Mouse (Mus musculus) cerebellum, postnatal 36 days (tissue): Measurements from ENCODE around the gene Sh2b2.
"Not testable (repeated sequence)": the region's sequence is repeated elsewhere in the genome, so short reads cannot be mapped to it uniquely, and the experiment has no call there.

Source experiments
- DNase-seq, 2 experiments: peaks; one replicate each; pipeline ENCODE4 v3.0.0; 2021 to 2022; ENCODE audit warnings: mixed read lengths in 2 of 2

Gene Sh2b2

DNA sequence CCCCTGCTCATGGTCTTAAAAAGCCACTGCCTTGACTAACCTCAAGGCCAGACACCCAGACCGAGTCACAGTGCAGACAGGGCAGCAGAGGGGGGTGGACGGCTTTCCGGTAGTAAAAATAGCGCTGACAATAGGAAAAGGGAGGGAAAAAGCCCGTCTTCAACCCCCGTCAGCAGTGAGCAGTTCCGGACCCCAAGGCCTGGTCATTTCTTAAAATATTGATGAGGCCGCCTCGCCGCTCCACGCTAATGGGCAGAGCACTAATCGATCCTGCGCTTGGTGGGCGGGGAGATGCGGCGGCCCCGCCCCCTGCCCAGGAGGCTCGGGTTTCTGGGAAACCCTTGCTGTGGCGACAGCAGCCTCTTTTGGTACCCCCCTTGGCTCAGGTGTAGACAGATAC lies 8.7 kb downstream of the Sh2b2 start:
- DNase-seq = no peak

DNA sequence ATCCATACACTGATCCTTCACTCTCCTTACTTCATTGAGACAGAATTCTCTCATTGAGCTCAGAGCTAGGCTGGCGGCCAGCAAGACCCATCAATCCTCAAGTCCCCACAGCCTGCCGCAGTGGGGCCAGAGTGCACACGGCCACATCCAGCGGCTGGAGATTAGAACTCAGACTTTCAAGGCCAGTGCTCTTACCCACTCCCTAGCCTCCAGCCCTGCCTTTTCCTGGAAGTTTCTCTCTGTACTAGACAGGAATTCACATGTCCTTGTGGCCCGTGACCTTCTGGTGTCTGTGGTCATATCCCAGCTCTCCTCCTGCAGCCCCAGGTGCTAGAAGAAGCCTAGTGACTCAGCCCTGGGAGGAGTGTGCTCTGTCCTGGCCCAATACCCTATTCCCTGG lies 9.7 kb downstream of the Sh2b2 start:
- no peak for DNase-seq

DNA sequence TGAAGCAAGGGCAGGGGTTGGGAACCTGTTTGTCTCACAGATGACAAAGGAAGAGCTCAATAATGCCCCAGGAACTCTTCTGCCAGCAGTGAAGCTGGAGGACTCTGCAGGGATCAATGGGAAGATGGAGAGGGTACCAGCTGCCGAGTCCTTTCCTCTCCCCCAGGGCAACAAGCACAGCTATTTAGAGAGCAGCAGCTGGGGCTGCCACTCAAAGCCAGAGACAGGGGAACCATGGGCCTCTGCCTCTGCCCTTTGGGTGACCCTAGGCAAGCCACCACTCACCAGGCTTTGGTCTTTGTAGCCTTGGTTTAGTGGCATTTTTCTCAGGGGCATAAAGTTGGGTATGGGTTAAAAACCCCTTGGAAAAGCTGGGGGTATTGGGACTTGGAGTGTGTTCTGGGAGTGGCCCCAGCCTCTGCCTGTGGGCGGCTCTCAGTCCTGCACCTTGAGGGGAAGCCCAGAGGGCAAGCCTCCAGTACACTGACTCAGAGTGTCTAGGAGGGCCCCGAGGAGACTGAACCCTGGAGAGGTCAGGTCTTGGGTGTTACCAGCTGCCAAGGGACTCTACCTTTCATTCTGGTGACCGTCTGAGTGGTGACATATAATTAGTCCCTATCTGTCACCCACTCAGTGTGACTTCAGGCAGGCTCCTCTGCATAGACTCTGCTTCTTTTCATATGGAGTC lies 15.9 kb downstream of the Sh2b2 start:
- no peak for DNase-seq

DNA sequence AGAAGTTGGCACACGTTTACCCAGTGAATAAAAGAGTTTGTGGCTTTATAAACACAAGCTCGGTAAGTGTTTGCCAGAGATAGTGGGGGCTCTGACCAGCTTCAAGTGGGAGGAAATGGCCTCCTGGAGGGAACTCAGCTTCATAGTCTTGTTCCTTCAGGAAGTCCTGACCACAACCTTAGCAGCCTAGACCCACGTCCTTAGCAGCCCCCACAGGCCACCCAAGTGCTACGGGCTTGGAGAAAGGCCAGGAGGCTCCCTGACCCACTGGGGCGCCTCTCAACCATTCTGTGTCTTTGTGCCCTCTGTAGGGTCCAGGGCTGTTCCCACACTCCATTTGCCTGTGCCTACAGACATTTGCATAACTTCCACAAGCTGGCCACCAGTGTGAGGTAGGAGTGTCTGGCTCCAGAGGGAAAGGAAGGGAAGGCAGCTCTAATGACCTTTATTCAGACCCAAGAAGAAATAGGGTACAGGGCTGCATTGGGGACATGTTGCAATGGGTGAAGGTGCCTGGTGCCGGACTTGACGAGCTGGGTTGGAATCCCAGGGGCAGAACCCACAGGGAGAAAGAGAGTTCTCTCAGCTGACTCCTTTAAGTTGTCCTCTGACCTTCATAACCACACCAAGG lies 20.0 kb downstream of the Sh2b2 start:
- no peak for DNase-seq

DNA sequence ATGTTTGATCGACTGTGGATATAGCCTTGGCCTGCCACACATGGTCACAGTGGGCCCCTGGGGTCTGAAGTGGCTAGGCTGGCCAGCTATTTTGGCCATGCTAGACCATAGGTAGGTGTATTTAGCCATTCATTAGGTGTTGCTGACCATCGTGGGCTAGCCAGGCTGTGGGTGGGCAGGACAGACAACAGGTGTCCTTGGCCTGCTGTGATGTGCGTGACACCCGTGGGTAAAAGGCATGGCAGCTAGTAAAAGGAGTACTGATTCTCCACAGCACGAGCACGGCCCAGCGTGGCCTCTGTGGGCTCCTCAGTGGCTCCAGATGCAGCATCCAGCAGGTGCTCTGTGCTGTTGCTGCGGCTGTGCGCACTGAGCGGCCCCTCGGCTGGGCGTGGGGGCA lies 27.8 kb downstream of the Sh2b2 start:
- no peak for DNase-seq

DNA sequence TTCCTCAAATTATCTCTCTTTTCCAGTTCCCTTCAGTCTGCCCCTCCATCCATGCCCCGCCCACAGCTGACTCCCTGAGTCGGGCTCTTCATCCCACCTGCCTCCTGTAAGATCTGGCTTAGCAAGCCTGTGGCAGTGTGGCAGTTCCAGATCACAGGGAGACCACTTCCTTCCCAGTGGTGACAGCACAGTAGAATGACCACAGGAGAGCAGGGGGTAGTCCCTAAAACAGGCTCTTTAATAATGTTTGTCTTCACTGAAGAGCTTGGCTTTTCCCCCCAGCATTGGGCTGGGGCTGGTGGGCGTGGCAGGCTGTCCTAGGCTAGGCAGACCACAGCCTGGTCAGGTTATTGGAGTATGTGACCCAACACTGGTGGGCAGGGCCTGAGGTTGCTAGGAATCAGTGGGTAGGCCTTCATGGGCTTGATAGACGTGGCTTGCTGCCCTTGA lies 28.4 kb downstream of the Sh2b2 start:
- no peak for DNase-seq

DNA sequence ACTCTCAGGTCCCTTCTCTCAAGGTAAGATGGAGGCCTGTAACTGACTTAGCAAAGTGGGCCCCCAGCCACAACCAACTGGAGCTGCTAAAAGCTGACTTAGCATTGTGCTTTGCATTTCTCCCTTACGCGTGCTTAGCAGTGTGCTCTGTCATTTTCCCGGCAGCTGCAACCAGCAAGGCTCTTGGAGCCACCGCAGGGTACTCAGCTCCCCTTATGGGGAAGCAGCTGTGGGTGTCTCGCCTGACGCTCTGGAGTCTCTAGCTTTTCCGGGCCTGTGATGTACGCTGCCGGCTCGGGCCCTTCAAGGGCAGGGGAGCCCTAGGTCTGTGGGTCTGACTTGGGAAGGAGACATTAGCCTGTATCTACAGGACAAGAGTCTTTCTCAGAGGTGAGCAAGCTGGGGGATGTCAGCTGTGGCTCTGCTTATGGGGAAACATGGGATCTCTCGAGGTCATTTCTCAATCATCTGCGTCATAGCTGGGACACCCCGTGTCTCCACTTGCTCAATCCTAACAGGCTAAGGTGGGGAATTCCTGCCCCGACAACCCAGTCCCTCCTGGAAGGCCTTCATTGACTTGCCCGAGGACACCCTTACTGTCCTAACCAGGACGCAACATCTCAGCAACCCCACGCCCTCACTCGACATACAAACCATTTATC lies 29.2 kb downstream of the Sh2b2 start:
- no peak for DNase-seq

DNA sequence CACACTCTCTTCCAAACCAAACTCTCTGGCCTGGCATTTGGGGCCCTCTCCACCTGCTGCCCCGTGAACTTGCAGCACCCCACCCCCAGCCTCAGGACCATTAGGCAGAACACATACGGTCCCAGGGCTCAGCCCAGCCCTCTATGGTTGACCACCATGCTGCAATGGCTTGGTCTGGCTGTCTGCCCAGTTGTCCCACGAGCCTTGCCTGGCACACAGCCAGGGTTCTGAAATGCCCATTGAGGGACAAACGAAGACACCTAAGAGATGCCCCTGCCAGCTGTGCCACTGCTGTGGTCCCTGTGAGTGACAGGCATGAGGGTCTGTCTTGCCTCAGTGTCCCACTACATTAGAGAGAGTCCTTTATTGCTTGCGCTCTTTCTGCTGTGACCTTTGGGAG lies 30.4 kb downstream of the Sh2b2 start:
- no peak for DNase-seq

DNA sequence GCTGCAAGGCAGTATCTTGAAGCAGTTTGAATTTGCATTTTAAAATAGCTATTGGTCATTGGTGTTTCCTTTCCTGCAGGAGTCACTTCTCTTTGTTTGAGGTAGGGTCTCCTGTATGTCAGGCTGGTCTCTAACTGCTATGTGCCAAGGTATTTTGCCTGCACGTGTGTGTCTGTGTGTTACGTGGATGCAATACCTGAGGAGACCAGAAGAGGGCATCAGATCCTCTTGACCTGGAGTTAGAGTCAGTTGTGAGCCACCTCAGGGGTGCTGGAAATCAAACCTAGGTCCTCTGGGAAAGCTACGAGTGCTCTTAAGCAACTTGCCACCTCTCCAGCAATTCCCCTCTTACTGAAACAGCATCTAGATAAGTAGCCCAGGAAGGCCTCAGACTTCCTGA lies 31.1 kb downstream of the Sh2b2 start:
- no peak for DNase-seq

DNA sequence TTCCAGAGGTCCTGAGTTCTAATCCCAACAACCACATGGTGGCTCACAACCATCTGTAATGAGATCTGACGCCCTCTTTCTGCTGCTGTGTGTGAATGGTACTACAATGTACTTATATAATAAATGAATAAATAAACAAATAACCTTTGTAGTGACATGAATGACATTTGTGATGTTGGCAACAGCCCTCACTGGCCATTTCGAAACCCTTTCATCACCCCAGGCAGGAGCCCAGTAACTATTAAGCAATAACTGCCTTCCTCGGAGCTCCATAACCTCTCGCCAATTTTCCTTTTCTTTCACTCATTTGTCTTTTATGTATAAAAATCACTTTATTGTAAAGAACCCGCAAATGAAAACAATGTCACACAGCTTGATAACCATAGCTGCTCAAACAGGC lies 32.6 kb downstream of the Sh2b2 start:
- DNase-seq = no peak

DNA sequence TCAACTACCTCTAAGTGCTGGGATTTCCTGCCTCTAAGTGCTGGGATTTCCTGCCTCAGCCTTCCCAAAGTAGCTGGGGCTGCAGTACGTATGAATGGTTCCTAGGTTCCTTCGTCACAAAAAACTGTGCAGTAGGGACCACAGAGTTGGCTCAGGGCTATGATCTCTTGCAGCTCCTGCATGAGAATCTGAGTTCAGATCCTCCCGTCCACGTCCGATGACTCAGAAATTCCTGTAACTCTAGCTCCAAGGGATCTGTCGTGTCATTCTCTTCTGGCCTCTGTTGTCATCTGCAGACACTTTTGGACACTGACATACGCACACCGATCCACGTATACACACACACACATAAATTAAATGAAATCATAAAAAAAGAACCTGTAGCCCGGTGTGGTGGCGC lies 33.6 kb downstream of the Sh2b2 start:
- DNase-seq = no peak

DNA sequence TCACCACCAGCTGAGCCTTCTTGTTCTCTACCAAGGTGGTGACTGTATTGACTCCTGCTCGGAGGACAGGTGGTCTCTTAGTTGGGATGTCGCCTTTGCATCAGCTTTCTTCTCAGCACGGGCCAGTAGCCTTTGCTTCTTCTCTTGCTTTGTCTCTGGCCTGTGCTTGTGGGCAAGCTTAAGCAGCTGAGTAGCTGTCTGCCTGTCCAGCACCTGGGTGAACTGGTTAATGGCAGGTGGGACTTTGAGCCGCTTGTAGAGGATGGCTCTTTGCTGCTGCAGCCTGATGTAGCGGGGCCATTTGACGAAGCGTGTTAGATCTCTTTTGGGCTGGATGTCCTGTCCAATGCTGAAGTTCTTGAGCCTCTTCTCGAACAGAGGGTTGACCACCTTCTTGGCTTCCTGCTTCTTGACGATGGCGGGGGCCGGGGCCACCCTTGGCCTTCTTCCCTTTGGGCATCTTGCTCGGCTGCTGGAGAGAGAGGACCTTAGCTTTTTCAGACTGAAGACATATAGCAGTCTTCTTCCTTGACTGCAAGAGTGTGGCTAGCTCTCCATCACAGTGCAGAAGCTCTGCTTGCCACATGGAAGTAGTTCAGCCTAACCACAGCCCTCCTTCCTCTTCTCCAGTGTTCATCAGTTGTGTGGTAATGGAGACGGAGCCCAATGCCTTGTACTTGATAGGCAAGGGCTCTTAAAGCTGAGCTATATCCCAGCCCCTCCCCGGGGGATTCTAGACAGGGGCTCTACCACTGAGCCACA lies 34.8 kb downstream of the Sh2b2 start:
- not testable (repeated sequence) for DNase-seq

DNA sequence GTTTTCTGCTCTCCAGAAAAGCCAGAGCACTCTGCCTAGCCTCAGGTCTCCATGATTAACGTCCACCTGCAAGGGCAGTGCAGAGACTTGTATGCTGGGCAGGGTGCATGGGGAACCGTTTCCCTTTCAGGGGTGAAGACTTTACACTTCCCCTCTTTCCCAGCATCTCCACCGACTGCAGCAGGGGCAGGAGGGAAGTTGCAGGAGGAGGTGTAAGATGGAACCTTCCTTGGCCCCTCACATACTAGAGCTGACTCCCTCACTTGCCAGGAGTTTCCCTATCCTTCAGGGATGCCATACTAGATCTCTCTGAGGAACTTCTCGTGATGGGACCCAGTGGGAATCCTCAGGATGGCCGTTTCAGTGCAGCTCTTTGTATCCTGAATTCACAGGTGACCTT lies 35.8 kb downstream of the Sh2b2 start:
- DNase-seq = no peak

DNA sequence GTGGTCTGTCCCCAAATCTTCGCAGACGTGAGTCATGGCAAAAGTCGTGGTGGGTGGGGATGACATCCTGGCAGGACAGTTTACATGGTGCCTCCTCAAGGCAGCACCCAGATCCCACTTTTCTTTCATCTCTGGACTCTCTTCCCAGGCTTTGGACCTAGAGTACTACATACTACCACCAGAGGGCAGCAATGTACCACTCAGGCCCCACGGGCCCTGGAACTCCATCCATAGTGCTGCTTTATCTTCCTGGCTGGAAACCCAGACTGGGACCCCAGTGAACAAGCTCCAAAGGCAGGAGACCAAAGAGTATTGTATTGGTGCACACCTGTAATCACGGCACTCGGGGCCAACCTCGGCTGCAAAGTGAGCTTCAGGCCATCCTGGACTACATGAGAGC lies 44.5 kb downstream of the Sh2b2 start:
- peak; percentile 65 to 72 for DNase-seq

DNA sequence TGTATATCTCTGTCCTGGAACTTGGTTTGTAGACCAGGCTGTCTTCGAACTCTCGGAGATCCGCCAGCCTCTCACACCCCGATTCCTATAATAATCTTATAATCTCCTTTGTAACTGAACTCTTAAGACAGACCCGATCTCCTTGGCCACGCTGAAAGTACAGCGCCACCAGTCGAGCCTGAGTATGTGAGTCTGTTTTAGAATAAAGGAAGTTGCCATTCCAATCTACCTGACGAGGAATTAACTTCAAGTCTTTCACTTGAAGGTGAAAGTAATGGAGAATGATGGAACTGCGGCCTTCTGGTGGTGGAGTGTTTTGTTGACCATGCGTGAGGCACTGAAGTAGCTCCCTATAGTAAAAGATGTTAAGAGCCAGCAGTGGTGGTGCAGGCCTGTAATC lies 46.8 kb downstream of the Sh2b2 start:
- peak in 1 of 2 experiments; percentile 9 for DNase-seq

DNA sequence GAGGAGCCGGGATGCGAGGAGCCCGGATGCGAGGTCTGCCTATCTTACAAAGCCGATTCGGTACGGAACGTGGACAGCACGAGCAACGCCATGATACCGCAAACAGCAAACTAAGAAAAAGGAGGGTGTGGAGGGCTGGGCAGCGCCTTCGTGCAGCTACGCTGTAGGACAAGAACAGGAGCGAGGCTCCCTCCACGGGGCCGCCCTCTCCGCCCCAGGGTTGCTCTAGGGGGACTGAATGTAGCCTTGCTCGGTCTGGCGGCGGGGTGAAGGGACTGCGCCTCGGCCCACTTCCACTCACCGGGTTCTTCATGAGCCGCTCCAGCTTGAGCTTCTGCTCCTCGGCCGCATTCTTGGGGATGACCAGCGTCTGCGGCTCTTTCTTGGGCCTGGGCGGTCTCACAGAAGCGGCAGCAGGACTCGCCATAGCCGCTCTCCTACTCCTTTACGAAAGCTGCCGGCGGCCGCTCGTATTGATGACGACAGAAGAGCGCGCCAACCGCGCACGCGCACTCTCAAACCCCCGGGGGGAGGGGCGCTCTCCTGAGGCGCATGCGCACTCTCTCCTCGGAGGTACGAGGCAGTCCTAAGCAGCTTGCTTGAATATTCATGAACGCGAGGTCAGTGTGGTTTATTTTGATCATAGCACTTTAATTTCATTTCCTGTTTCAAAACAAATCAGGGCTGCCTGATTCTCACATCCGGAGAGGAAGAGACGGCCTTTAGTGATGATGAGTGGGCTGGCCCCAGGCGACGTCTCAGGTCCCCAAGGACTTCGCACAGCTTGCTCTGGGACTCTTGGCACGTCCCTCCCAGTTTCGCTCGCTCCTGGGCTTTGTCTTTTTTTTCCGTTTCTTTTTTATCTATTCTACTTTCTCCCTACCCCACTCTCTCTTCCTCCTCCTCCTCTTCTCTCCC lies 47.6 kb downstream of the Sh2b2 start, which contains the start of gene Prkrip1:
TSS of gene Prkrip1 (minus strand) at position 490 of the 918 bp plus-strand sequence.
- DNase-seq = peak; percentile 92 to 93

DNA sequence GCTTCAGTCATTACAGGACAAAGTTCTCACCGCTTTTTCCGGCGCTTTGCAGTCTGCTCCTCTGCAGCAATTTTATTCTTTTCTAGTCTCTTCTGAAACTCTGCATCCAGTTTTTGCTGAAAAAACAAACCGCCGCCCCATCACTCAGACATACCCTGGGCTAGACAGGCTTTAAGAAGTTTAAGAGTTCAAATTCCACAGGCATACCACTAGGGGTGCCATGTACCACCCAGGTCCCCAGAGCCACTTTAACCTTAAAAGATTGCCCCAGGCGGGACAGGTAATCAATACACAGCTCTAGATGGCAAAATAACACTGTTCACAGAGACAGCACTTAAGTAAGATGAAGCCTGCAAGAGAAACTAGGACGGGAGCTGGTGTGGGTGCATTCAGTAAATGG lies 54.5 kb downstream of the Sh2b2 start:
- DNase-seq = no peak

DNA sequence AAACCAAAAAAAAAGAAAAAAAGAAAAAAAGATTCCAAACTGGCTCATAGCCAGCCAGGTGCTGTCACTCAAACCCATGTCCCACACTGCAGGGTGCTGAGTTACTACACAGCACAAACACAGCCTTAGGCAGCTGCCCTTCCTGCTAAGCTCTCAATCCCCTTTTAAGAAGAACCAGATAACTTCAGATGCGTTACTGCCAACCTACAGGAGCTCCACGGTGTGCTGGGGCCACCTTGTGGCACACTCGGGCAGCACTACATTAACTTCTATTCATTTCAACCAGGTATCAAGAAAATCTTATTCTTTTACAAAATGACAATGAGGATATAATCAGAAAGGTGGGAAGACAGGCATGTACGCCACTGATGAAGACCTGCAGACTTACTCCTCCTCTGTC lies 59.6 kb downstream of the Sh2b2 start:
- DNase-seq = peak; percentile 65 to 67

DNA sequence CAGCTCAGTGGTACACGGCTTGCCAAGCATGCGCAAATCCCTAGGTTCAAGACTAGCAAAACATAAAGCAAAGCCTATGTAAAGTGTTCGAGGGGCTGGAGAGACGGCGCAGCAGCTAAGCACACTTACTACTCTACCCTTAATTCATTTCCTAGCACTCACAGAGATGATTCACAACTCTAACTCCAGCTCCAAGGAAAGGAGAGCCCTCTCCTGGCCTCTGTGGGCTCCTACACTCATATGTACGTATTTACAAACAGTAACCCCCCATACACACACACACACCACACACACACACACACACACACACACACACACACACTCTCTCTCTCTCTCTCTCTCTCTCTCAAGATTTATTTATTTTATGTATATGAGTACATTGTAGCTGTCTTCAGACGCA lies 62.6 kb downstream of the Sh2b2 start:
- DNase-seq = no peak

DNA sequence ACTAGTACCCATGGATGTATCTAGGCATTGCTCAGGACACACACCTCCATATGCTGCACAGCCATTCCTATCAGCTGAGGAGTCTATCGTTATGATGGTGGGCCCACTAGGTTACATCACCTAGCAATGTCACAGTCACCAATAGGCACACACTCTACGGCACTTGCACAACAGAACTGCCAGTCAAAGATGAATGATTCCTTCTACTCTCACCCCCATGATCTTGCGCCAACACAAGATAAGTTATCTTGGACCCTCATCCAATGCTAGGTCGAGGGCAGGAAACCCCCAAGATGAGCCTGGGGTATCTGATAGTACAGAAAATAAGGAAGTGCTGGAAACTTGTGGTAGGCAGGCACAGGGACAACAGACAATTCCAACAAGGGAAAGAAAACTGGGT lies 63.5 kb downstream of the Sh2b2 start:
- no peak for DNase-seq

DNA sequence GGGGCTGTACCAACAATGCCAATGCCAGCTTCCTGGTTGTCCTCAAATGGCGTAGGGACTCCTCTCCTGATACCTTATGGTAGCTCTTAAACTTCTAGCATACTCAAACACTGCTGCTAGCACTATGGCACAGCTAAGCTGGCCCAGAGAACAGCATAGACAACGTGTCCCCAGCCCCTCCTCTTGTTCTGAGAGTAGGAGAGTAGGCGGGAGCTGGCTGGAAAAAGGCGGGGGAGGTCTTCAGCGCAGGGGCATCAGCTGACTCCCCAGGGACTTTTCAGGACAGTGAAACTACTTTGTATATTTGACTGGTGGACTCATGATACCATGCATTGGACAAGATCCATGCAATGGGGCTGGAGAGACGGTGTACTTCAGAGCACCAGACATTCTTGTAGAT lies 64.3 kb downstream of the Sh2b2 start:
- no peak for DNase-seq

DNA sequence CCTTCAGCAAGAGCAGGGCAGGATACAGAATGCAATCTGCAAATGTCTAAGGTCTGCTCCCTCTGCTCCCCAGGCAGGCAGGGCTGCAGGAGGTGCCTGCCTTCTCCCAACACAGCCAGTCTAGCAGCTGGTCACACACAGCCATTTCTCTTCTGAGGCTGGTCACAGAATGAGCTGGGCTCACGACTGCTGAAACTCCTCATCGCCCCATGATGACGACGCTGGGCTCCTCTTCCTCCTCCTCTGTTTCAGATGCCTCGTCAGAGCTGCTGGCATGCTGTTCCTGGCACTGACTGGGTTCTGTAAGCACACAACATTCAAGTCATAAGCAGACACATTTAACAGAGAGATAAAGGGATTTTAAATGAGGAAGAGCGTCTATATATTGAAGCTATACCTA lies 65.2 kb downstream of the Sh2b2 start:
- DNase-seq = no peak
